Mouse (Mus musculus): ENCODE measurements around the gene Hecw2.

Hecw2 gene

DNA sequence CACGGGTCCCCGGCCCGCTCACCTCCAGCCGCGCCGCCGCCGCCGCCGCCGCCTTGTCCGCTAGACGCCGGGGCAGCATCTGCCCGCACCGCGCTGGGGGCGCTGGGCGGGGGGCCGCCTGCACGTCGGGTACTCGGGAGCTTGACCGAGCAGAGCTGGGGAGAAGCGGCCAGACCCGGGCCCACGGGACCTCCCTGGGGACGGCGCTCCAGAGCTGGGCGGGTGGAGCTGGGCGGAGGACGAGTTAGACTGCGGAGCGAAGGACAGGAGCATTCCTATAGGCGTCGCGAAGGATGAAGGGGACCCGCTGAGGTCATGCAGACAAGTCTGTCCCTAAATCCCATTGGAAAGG lies at the start of gene Hecw2:
Gene Hecw2 (minus strand): TSS at position 215 of the 352 bp plus-strand sequence.
- peak; percentile 58 for DNase-seq (ENCODE audit: low spot score)

- no peak for DNase-seq (ENCODE audit: low spot score)
Measured at GRCm38 (mm10) chr1:54242722-54243121, 47.8 kb upstream of the Hecw2 start.

GRCm38 (mm10) chr1:54220273-54220672 lies 25.3 kb upstream of the Hecw2 start:
- no peak for DNase-seq (ENCODE audit: low spot score)

GRCm38 (mm10) chr1:54194183-54194953 lies 600 bp downstream of the Hecw2 start:
- peak; percentile 62 for DNase-seq (ENCODE audit: low spot score)

GRCm38 (mm10) chr1:54193191-54193770 lies 1.7 kb downstream of the Hecw2 start:
- DNase-seq (ENCODE audit: low spot score) = no peak

- no peak for DNase-seq (ENCODE audit: low spot score)
Measured at GRCm38 (mm10) chr1:54187579-54187978, 7.4 kb downstream of the Hecw2 start.

GRCm38 (mm10) chr1:54186347-54186746 lies 8.6 kb downstream of the Hecw2 start:
- DNase-seq (ENCODE audit: low spot score) = no peak

DNA sequence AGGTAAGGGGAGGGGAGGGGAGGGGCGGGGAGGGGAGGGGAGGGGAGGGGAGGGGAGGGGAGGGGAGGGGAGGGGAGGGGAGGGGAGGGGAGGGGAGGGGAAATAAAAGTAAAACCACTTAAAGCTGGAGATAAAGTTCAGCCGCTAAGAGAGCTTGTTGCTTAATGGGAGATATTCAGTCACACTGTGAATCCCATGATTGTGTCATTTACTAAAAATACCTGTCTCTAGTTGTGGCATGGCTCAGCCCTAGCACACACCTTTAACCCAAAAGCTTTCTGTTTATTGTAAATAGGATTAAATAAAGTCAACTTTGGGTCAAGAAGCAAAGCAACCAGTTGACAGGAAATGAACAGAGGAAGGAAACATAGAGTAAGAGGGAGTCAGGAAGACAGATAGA lies 14.3 kb downstream of the Hecw2 start:
- no peak for DNase-seq (ENCODE audit: low spot score)

- no peak for DNase-seq (ENCODE audit: low spot score)
Measured at GRCm38 (mm10) chr1:54179179-54179578, 15.8 kb downstream of the Hecw2 start.

GRCm38 (mm10) chr1:54176592-54176991 lies 18.4 kb downstream of the Hecw2 start:
- DNase-seq (ENCODE audit: low spot score) = no peak

- DNase-seq (ENCODE audit: low spot score) = no peak
Measured at GRCm38 (mm10) chr1:54168014-54168413, 27.0 kb downstream of the Hecw2 start.

GRCm38 (mm10) chr1:54159531-54159930 lies 35.4 kb downstream of the Hecw2 start:
- no peak for DNase-seq (ENCODE audit: low spot score)

DNA sequence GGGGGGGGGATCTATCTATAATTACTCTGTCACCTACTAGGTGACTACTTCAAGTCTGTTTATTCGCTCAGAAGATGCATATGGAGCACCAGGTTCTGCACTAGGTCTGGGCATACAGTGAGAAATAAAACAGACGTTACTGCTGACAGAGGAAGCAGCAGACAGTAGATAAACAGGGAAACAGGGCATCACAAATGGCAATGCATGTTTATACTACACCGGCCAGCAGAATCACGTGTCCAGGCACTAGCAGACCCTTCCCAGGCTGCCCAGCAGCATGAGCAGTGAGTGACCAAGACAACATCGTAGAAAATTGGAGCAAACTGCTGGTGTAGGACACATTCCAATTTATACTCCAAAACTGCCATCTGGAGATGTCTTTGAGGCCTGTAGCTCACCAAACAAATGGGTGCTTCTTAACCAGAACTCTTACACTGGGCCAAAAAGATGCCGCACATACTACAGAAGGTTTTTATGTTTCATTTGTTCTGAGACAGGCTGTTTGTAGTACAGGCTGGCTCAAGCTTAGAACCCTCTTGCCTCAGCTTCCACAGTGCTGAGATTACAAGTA lies 41.7 kb downstream of the Hecw2 start:
- DNase-seq (ENCODE audit: low spot score) = no peak

DNA sequence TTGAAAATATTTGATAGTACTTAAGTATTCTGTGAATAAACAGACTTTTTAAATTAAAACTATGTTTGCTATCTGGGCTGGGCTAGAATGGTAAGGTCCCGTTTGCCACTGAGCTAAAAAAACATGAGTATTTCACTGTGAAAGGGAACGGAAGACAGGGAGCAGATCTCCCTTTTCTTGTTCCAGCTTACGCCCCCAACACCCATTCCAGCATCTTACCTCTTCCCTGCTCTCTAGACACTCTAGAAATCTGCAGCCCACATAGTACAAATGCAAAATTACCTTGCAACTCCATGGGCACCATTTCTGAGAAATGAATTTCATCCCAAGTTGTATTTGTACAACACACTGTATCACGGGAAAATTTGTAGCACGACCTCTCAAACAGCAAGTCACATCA lies 49.9 kb downstream of the Hecw2 start:
- no peak for DNase-seq (ENCODE audit: low spot score)

DNA sequence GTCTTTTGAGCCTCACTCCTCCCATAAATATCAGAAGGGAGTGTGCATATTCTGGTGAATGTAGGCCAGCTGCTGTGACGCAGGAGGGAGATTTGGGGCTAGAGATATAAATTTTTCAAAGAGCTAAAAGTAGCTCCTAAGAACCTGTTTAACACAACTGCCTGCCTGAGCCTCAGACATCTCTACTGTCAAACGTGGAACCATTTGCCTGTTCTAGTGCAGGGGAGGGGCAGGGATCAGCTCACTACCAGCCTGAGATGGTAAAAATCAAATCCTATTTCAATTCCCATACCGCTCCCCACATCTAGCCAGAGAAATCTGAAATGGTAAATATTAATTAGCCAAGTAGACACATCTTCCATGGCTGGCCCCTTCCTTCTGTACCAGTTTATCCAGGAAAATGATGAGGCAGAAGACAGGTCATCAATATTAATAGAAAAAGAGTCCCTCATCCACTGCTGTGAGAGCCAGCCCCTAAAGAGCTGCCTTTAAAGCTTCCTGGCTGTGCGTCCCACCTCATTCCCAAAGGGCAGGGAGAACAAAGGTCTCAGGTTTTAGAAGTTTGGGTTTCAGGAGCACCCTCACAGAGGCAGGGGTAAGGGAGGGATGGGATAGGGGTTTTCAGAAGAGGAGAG lies 61.0 kb downstream of the Hecw2 start:
- no peak for DNase-seq (ENCODE audit: low spot score)

GRCm38 (mm10) chr1:54128714-54129431 lies 66.1 kb downstream of the Hecw2 start:
- no peak for DNase-seq (ENCODE audit: low spot score)

DNA sequence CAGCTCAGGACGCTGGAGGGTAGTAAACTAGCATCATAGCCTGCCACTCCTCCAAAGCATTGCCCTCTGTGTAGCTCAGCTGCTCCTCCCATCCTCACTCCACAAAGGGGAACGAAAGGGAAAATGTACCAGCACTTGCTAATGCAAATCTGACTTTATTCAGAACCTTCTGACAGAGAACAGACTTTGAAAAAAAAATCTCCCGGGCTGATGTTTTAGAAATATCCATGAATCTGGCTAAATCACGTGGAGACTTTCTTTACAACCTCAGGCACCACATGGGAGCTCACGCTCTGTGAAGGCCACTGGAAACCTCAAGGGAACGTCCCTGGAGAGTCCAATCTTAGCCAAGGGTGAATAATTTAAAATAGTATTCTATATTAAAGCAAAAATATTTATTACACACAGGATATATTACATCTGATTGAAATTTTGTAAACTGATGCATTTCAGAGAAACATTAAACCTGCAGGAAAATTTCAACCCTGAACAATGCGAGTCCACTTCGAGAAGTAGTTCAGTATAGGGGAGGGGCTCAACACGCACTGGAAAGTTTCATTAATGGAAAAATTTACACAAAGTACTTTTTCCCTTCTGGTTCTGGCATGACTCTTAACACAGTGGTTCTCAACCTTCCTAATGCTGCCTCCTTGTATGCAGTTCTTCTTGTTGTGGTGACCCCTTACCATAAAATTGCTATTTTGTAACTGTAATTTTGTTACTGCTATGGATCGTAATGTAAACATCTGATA lies 67.8 kb downstream of the Hecw2 start:
- no peak for DNase-seq (ENCODE audit: low spot score)

GRCm38 (mm10) chr1:54122551-54122950 lies 72.4 kb downstream of the Hecw2 start:
- no peak for DNase-seq (ENCODE audit: low spot score)

GRCm38 (mm10) chr1:54121071-54121730 lies 73.8 kb downstream of the Hecw2 start:
- DNase-seq (ENCODE audit: low spot score) = no peak

DNA sequence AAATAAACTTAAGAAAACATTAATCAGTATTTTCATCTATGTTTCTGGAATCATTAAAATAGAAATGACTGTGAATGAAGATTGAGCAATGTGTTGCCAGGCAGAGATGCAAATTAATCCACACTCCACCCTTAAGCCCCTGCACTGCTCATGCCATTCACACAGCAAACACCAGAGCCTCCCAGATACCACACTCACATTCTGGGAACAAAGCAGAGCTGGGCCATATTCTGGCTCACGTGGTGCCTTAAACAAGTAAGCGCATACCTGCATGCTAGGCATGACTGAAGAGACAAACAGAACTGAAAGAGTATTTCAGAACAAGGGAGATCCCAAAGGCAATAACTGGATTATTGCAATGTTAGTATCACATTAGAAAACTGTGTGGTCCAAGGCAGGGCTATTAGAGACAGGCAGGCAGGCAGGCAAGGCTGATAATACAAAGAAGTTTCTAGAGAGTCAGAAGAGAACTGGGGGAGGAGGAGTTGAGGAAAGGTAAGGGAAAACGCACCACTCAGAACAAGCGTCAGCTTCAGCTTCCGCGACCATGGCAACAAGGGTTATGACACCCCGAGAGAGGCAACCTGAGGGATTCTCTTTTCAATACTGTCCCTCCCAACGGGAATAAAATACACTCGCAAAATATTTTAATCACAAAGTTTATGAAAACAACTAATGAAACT lies 75.2 kb downstream of the Hecw2 start:
- DNase-seq (ENCODE audit: low spot score) = no peak

Data from ovary, postnatal 36 days (tissue).